In the genomic region with DNA sequence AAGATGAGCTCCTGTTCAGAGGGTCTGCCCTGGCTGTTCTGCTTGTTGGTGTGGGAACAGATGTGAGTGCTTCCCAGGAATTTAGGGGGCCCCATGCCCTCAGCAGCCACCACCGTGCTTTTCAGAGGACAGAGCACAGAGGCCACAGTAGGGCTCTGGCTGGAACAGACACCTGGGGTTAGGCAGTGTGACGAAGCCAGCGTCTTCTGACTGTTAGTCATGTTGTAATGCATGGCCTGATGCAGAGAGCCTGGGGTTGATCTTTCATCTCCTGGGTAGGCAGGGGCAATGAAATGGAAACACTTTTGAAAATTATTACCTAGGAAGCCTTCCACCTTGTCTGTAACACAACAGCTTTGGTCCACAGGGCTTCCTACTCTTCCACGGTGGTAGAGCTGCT, we compare ENCODE assay signal across 18 mouse cellular contexts. TPM values are rescaled to one million over a fixed set of nuclear protein-coding genes. Genes with fewer than 3 reads are reported as not detected.
DNase-seq lines count a peak whose midpoint lies in the region; ATAC-seq and TF ChIP-seq lines count a peak whose summit lies in the region.
"Had no signal": no experiment of that assay in that cellular context is flagged by ENCODE, and none has a peak within 500 bp of the region (broad histone marks: within the 10 kb centered on the region; RNA-seq: fewer than 3 reads in every experiment).

No protein-coding gene starts in this region.

- peaks cover 76% of the 10 kb centered on the region for H3K27me3 ChIP-seq in hindbrain, embryonic 10.5 days (ENCODE audit: insufficient read depth, poor library complexity, severe bottlenecking)
- H3K27me3 ChIP-seq in hindbrain, embryonic 11.5 days (ENCODE audit: control insufficient read depth, insufficient read depth, low read length): peaks cover 3% of the 10 kb centered on the region; the same call in 1 of the 2 replicates
- H3K27me3 ChIP-seq: embryonic facial prominence, embryonic 12.5 days had no signal

- no peak overlapping the region for H3K4me3 ChIP-seq in hindbrain, embryonic 10.5 days
- no peak overlapping the region for H3K4me3 ChIP-seq in hindbrain, embryonic 11.5 days (ENCODE audit: low read depth, low read length)
- H3K4me3 ChIP-seq in layer of hippocampus, adult 2 months: no peak overlapping the region
- H3K4me3 ChIP-seq: embryonic facial prominence, embryonic 12.5 days; forebrain, embryonic 15.5 days; heart, embryonic 15.5 days; midbrain, embryonic 10.5 days; neural tube, embryonic 13.5 days had no signal

- H3K9ac ChIP-seq in hindbrain, embryonic 11.5 days (ENCODE audit: low read depth, low read length): no peak overlapping the region
- H3K9ac ChIP-seq: embryonic facial prominence, embryonic 12.5 days; forebrain, embryonic 15.5 days; heart, embryonic 15.5 days; neural tube, embryonic 13.5 days had no signal

- H3K36me3 ChIP-seq in hindbrain, embryonic 10.5 days: no peaks in the 10 kb centered on the region
- no peaks in the 10 kb centered on the region for H3K36me3 ChIP-seq in hindbrain, embryonic 11.5 days (ENCODE audit: control insufficient read depth, insufficient read depth, low read length)
- H3K36me3 ChIP-seq: embryonic facial prominence, embryonic 12.5 days; forebrain, embryonic 15.5 days; heart, embryonic 15.5 days; midbrain, embryonic 10.5 days; neural tube, embryonic 13.5 days had no signal

- TF ChIP-seq CTCF in layer of hippocampus, adult 2 months (conservative IDR thresholded peaks at IDR 0.05): no peak

- H3K4me2 ChIP-seq in hindbrain, embryonic 11.5 days (replicated peaks; ENCODE audit: low read depth, low read length): no peak overlapping the region
- H3K4me2 ChIP-seq: embryonic facial prominence, embryonic 12.5 days; forebrain, embryonic 15.5 days; heart, embryonic 15.5 days; neural tube, embryonic 13.5 days had no signal

- H3K27ac ChIP-seq in hindbrain, embryonic 10.5 days: peak overlapping the region; percentile 47; the same call in 1 of the 2 replicates
- no peak overlapping the region for H3K27ac ChIP-seq in hindbrain, embryonic 11.5 days (ENCODE audit: low read depth, low read length)
- no peak overlapping the region for H3K27ac ChIP-seq in layer of hippocampus, adult 2 months
- H3K27ac ChIP-seq: embryonic facial prominence, embryonic 12.5 days; forebrain, embryonic 15.5 days; heart, embryonic 15.5 days; midbrain, embryonic 10.5 days; neural tube, embryonic 13.5 days had no signal

- ATAC-seq in hindbrain, embryonic 11.5 days (ENCODE audit: low FRiP score): no peak
- no peak for ATAC-seq in megakaryocyte-erythroid progenitor cell, adult 5-6 weeks (replicated peaks; ENCODE audit: low FRiP score, low TSS enrichment, poor library complexity, severe bottlenecking)
- ATAC-seq: forebrain, embryonic 15.5 days; inflammation-experienced regulatory T-cells, adult 6 months had no signal

- no peaks in the 10 kb centered on the region for H3K9me3 ChIP-seq in hindbrain, embryonic 10.5 days
- no peaks in the 10 kb centered on the region for H3K9me3 ChIP-seq in hindbrain, embryonic 11.5 days (ENCODE audit: control insufficient read depth, low read length)
- H3K9me3 ChIP-seq: embryonic facial prominence, embryonic 12.5 days; forebrain, embryonic 15.5 days; heart, embryonic 15.5 days; midbrain, embryonic 10.5 days; neural tube, embryonic 13.5 days had no signal

- 58% methylated on average over 4 of the region's 4 CpGs for WGBS in hindbrain, embryonic 10.5 days
- 55% methylated on average over 4 of the region's 4 CpGs for WGBS in hindbrain, embryonic 11.5 days

- H3K4me1 ChIP-seq in hindbrain, embryonic 10.5 days (replicated peaks): peaks cover 22% of the 10 kb centered on the region
- no peaks in the 10 kb centered on the region for H3K4me1 ChIP-seq in hindbrain, embryonic 11.5 days (replicated peaks; ENCODE audit: control insufficient read depth, insufficient read depth, low read length)
- H3K4me1 ChIP-seq: embryonic facial prominence, embryonic 12.5 days; forebrain, embryonic 15.5 days; heart, embryonic 15.5 days; neural tube, embryonic 13.5 days had no signal

- no peak for DNase-seq in hindbrain, embryonic 10.5 days (ENCODE audit: low spot score)
- no peak for DNase-seq in hindbrain, embryonic 11.5 days (ENCODE audit: low spot score)
- peak; percentile 53 to 65 for DNase-seq in kidney, adult 8-10 months
- peak; percentile 40 to 78 for DNase-seq in kidney, postnatal 25 days
- peak; percentile 51 for DNase-seq in thymus, postnatal 25 days
- no peak for DNase-seq in left cerebral cortex, adult 9 months (ENCODE audit: low spot score in 2 of 2)
- DNase-seq in layer of hippocampus, adult 2 months (ENCODE audit: low spot score in 2 of 2): no peak
- DNase-seq: adrenal gland, postnatal 25 days; cerebellum, adult 9-10 months; lung, postnatal 10 days; right cerebral cortex, postnatal 25 days had no signal

RNA-seq across cellular contexts. Expression of a gene that starts 25.4 kb away (rescaled TPM):
- polyA plus RNA-seq in hindbrain, embryonic 10.5 days (2016; fragmentation: Nextera tagmentation; extraction: Ambion mirVana): 29.0 and 32.0 TPM in 2 replicates
- polyA plus RNA-seq in hindbrain, embryonic 11.5 days (2014; fragmentation: Nextera tagmentation; extraction: Ambion mirVana): 24.3 and 25.2 TPM in 2 replicates
- 9.9 and 13.4 TPM in 2 replicates for total RNA-seq in megakaryocyte-erythroid progenitor cell, adult 5-6 weeks (2014; fragmentation: Nextera tagmentation)
- total RNA-seq in megakaryocyte-erythroid progenitor cell, adult 5-6 weeks (2017): 3.2 and 11.0 TPM in 2 replicates
- total RNA-seq in layer of hippocampus, adult 2 months (2021): 10 to 100 TPM in 1 of 2 experiments, 1 to 10 TPM in 1; 9.9 to 12.2 TPM

Comparison
In these comparisons a context has a peak if more than half of its experiments do, and no peak if none do; other contexts are left out.
1. DNase-seq: peak in kidney, adult 8-10 months (2 of 2), kidney, postnatal 25 days (2 of 2) and thymus, postnatal 25 days (single experiment); none in hindbrain, embryonic 10.5 days (single experiment), hindbrain, embryonic 11.5 days (single experiment), left cerebral cortex, adult 9 months (0 of 2) and layer of hippocampus, adult 2 months (0 of 2).